Mouse (Mus musculus) liver, embryonic 11.5 days (tissue): Measurements from ENCODE around the gene Rbm20. TPM values are rescaled to one million over a fixed set of nuclear protein-coding genes. Genes with fewer than 3 reads are reported as not detected.

Source experiments
- ATAC-seq: fragments of 200-750 bp; cut with Nextera tagmentation; replicated peaks from 2 replicates; pipeline ENCODE4 v1.8.0; 2017; ENCODE audit warnings: moderate number of reproducible peaks, mild to moderate bottlenecking, moderate TSS enrichment, moderate library complexity; ENCODE audit not compliant: low FRiP score
- DNase-seq: peaks from one replicate; pipeline ENCODE4 v3.0.0-alpha.2; 2017; ENCODE audit warnings: low spot score
- H3K27ac ChIP-seq: fragments of 300-500 bp; sonication (generic); 2 replicates; pipeline ENCODE4 v1.5.1; 2014; ENCODE audit warnings: mild to moderate bottlenecking, low read depth, low read length, control low read depth
- H3K27me3 ChIP-seq: fragments of 300-500 bp; sonication (generic); replicated peaks from 2 replicates; pipeline ENCODE4 v1.6.1; 2014; ENCODE audit warnings: low read length, mixed read lengths; ENCODE audit not compliant: control insufficient read depth, insufficient read depth
- H3K36me3 ChIP-seq: fragments of 300-500 bp; sonication (generic); 2 replicates; pipeline ENCODE4 v1.6.1; 2014; ENCODE audit warnings: mild to moderate bottlenecking, low read length, moderate library complexity, mixed read lengths; ENCODE audit not compliant: control insufficient read depth, insufficient read depth
- H3K4me1 ChIP-seq: fragments of 300-500 bp; sonication (generic); replicated peaks from 2 replicates; pipeline ENCODE4 v1.6.1; 2014; ENCODE audit warnings: low read length, mixed read lengths; ENCODE audit not compliant: control insufficient read depth, insufficient read depth
- H3K4me2 ChIP-seq: fragments of 300-500 bp; sonication (generic); 2 replicates; pipeline ENCODE4 v1.6.1; 2014; ENCODE audit warnings: mild to moderate bottlenecking, control low read depth, moderate library complexity
- H3K4me3 ChIP-seq: fragments of 300-500 bp; sonication (generic); 2 replicates; pipeline ENCODE4 v1.5.1; 2014; ENCODE audit warnings: low read depth, low read length, control low read depth
- H3K9ac ChIP-seq: fragments of 300-500 bp; sonication (generic); 2 replicates; pipeline ENCODE4 v1.6.1; 2014; ENCODE audit warnings: low read depth, low read length, control low read depth
- H3K9me3 ChIP-seq: fragments of 300-500 bp; sonication (generic); 2 replicates; pipeline ENCODE4 v1.6.1; 2016; ENCODE audit warnings: low read length, inconsistent platforms, mixed read lengths; ENCODE audit not compliant: control insufficient read depth
- WGBS: fragments of 180-500 bp; shearing (Covaris S2); extraction: QIAGEN DNeasy Blood & Tissue Kit; methylation state at CpG from one replicate; pipeline ENCODE4 v1.1.7; 2014; 5-methylcytosine and 5-hydroxymethylcytosine counted together
- polyA plus RNA-seq: library from polyadenylated mRNA; unstranded; fragments of >200 nt; fragmentation: Nextera tagmentation; extraction: Ambion mirVana; gene quantifications from 2 replicates; pipeline ENCODE4 v1.2.1, GENCODE M21; 2014

The Rbm20 gene
- polyA plus RNA-seq, 1 experiment from 2014 or later, result 0.37 TPM

GRCm38 (mm10) chr19:53734845-53735244, 57.7 kb downstream of the Rbm20 start:
- no peaks in the 10 kb centered on the region for H3K9me3 ChIP-seq
- ATAC-seq (no peak), DNase-seq (no peak)
- no peak overlapping the region for H3K27ac ChIP-seq
- H3K4me3 ChIP-seq, result no peak overlapping the region
- no peak overlapping the region for H3K4me2 ChIP-seq
- no peak overlapping the region for H3K9ac ChIP-seq
- H3K36me3 ChIP-seq, result no peaks in the 10 kb centered on the region
- no peaks in the 10 kb centered on the region for H3K4me1 ChIP-seq
- 47% methylated on average over 5 of the region's 5 CpGs for WGBS
- H3K27me3 ChIP-seq, result no peaks in the 10 kb centered on the region

GRCm38 (mm10) chr19:53738701-53739131, 61.6 kb downstream of the Rbm20 start:
- H3K4me2 ChIP-seq, result no peak overlapping the region
- 80% methylated on average over 6 of the region's 6 CpGs for WGBS
- H3K4me3 ChIP-seq, result no peak overlapping the region
- no peaks in the 10 kb centered on the region for H3K36me3 ChIP-seq
- ATAC-seq (no peak), DNase-seq (no peak)
- H3K4me1 ChIP-seq, result no peaks in the 10 kb centered on the region
- H3K27me3 ChIP-seq, result no peaks in the 10 kb centered on the region
- no peak overlapping the region for H3K9ac ChIP-seq
- H3K27ac ChIP-seq, result no peak overlapping the region
- no peaks in the 10 kb centered on the region for H3K9me3 ChIP-seq

- Histone ChIP-seq H3K4me2 (no peak overlapping the region), H3K9me3 (no peaks in the 10 kb centered on the region), H3K27me3 (no peaks in the 10 kb centered on the region), H3K27ac (no peak overlapping the region), H3K4me1 (no peaks in the 10 kb centered on the region), H3K4me3 (no peak overlapping the region), H3K36me3 (no peaks in the 10 kb centered on the region), H3K9ac (no peak overlapping the region)
- DNase-seq (no peak), ATAC-seq (no peak)
- WGBS, result 79% methylated on average over 8 of the region's 8 CpGs
Observed at GRCm38 (mm10) chr19:53739570-53740266, 62.6 kb downstream of the Rbm20 start.

GRCm38 (mm10) chr19:53740750-53741380, 63.8 kb downstream of the Rbm20 start:
- Histone ChIP-seq H3K27me3 (no peaks in the 10 kb centered on the region), H3K4me3 (no peak overlapping the region), H3K27ac (no peak overlapping the region), H3K9ac (no peak overlapping the region), H3K4me2 (no peak overlapping the region), H3K9me3 (no peaks in the 10 kb centered on the region), H3K4me1 (no peaks in the 10 kb centered on the region), H3K36me3 (no peaks in the 10 kb centered on the region)
- no peak for ATAC-seq
- WGBS, result 67% methylated on average over 1 of the region's 1 CpGs
- no peak for DNase-seq

GRCm38 (mm10) chr19:53741902-53742301, 64.8 kb downstream of the Rbm20 start:
- Histone ChIP-seq H3K9ac (no peak overlapping the region), H3K36me3 (no peaks in the 10 kb centered on the region), H3K4me1 (no peaks in the 10 kb centered on the region), H3K27me3 (no peaks in the 10 kb centered on the region), H3K9me3 (no peaks in the 10 kb centered on the region), H3K4me3 (no peak overlapping the region), H3K27ac (no peak overlapping the region), H3K4me2 (no peak overlapping the region)
- ATAC-seq (no peak), DNase-seq (no peak)
- 64% methylated on average over 3 of the region's 3 CpGs for WGBS

GRCm38 (mm10) chr19:53745354-53745753, 68.2 kb downstream of the Rbm20 start:
- H3K4me3 ChIP-seq, result no peak overlapping the region
- H3K27ac ChIP-seq, result no peak overlapping the region
- no peaks in the 10 kb centered on the region; the same call in 1 of the 2 replicates for H3K9me3 ChIP-seq
- H3K27me3 ChIP-seq, result no peaks in the 10 kb centered on the region
- H3K4me2 ChIP-seq, result no peak overlapping the region
- ATAC-seq (no peak), DNase-seq (no peak)
- H3K36me3 ChIP-seq, result no peaks in the 10 kb centered on the region
- no peaks in the 10 kb centered on the region for H3K4me1 ChIP-seq
- 73% methylated on average over 3 of the region's 3 CpGs for WGBS
- H3K9ac ChIP-seq, result no peak overlapping the region

- WGBS, result 69% methylated on average over 9 of the region's 9 CpGs
- Histone ChIP-seq H3K27ac (no peak overlapping the region), H3K4me2 (no peak overlapping the region), H3K4me1 (no peaks in the 10 kb centered on the region), H3K9me3 (no peaks in the 10 kb centered on the region; the same call in 1 of the 2 replicates), H3K36me3 (no peaks in the 10 kb centered on the region), H3K9ac (no peak overlapping the region), H3K27me3 (no peaks in the 10 kb centered on the region), H3K4me3 (no peak overlapping the region)
- ATAC-seq (no peak), DNase-seq (no peak)
Observed at GRCm38 (mm10) chr19:53746116-53746515, 69.0 kb downstream of the Rbm20 start.

- Histone ChIP-seq H3K4me2 (no peak overlapping the region), H3K36me3 (no peaks in the 10 kb centered on the region), H3K9me3 (no peaks in the 10 kb centered on the region; the same call in 1 of the 2 replicates), H3K27me3 (no peaks in the 10 kb centered on the region), H3K4me1 (no peaks in the 10 kb centered on the region), H3K9ac (no peak overlapping the region), H3K27ac (no peak overlapping the region), H3K4me3 (no peak overlapping the region)
- DNase-seq (no peak), ATAC-seq (no peak)
- 82% methylated on average over 13 of the region's 13 CpGs for WGBS
Observed at GRCm38 (mm10) chr19:53748236-53748775, 71.2 kb downstream of the Rbm20 start.

GRCm38 (mm10) chr19:53749326-53749725, 72.2 kb downstream of the Rbm20 start:
- no peaks in the 10 kb centered on the region for H3K36me3 ChIP-seq
- H3K27ac ChIP-seq, result no peak overlapping the region
- DNase-seq (no peak), ATAC-seq (no peak)
- no peak overlapping the region for H3K4me2 ChIP-seq
- no peaks in the 10 kb centered on the region; the same call in 1 of the 2 replicates for H3K9me3 ChIP-seq
- no peak overlapping the region for H3K4me3 ChIP-seq
- H3K4me1 ChIP-seq, result no peaks in the 10 kb centered on the region
- WGBS, result 91% methylated on average over 8 of the region's 8 CpGs
- H3K9ac ChIP-seq, result no peak overlapping the region
- no peaks in the 10 kb centered on the region for H3K27me3 ChIP-seq
